Comparison of ENCODE assay signal across 8 mouse cellular contexts in genomic region chr12:7778056-7778440, GRCm38 (mm10).
DNase-seq lines count a peak whose midpoint lies in the region; ATAC-seq lines count a peak whose summit lies in the region.

No protein-coding gene starts in this region.

- no peak overlapping the region for H3K4me2 ChIP-seq in hindbrain, embryonic 15.5 days

- no peak overlapping the region for H3K27ac ChIP-seq in hindbrain, embryonic 15.5 days (replicated peaks)
- H3K27ac ChIP-seq in hindbrain, embryonic 10.5 days: no peak overlapping the region

- intact Hi-C loops in gastrocnemius, postnatal 14 days (cut with DNase I; ENCODE audit: low total_unique reads): no loop called here

- 0 out of 2 replicates have a peak, but pooled peaks have one; percentile 24 for ATAC-seq in hindbrain, embryonic 15.5 days (ENCODE audit: low FRiP score, low read depth)

- 59% methylated on average over 6 of the region's 6 CpGs for WGBS in hindbrain, embryonic 15.5 days
- 50% methylated on average over 6 of the region's 6 CpGs for WGBS in hindbrain, embryonic 10.5 days

- no peaks in the 10 kb centered on the region for H3K27me3 ChIP-seq in hindbrain, embryonic 15.5 days
- no peaks in the 10 kb centered on the region for H3K27me3 ChIP-seq in hindbrain, embryonic 10.5 days (ENCODE audit: insufficient read depth, poor library complexity, severe bottlenecking)

- H3K9me3 ChIP-seq in hindbrain, embryonic 15.5 days: no peaks in the 10 kb centered on the region
- no peaks in the 10 kb centered on the region for H3K9me3 ChIP-seq in hindbrain, embryonic 10.5 days

- H3K4me3 ChIP-seq in hindbrain, embryonic 15.5 days: no peak overlapping the region
- H3K4me3 ChIP-seq in hindbrain, embryonic 10.5 days: no peak overlapping the region

- H3K4me1 ChIP-seq in hindbrain, embryonic 15.5 days (replicated peaks): peaks cover 8% of the 10 kb centered on the region; the same call in 1 of the 2 replicates
- H3K4me1 ChIP-seq in hindbrain, embryonic 10.5 days (replicated peaks): peaks cover 13% of the 10 kb centered on the region

- DNase-seq in hindbrain, embryonic 10.5 days (ENCODE audit: low spot score): no peak
- DNase-seq in 416B (ENCODE audit: low read depth): peak; percentile 42
- DNase-seq in ZHBTc4 (ENCODE audit: low read depth, low spot score): peak; percentile 66
- peak; percentile 14 to 69 for DNase-seq in kidney, postnatal 36 days
- no peak for DNase-seq in thymus, postnatal 25 days
- DNase-seq in gastrocnemius, postnatal 14 days: no peak
- no peak for DNase-seq in yolk sac, embryonic 10.5 days (ENCODE audit: low spot score)

- H3K36me3 ChIP-seq in hindbrain, embryonic 15.5 days: no peaks in the 10 kb centered on the region
- H3K36me3 ChIP-seq in hindbrain, embryonic 10.5 days: no peaks in the 10 kb centered on the region

- H3K9ac ChIP-seq in hindbrain, embryonic 15.5 days: no peak overlapping the region

Comparison
In these comparisons a context has a peak if more than half of its experiments do, and no peak if none do; other contexts are left out.
1. DNase-seq: peak in 416B (single experiment), ZHBTc4 (single experiment) and kidney, postnatal 36 days (2 of 2); none in hindbrain, embryonic 10.5 days (single experiment), thymus, postnatal 25 days (single experiment), gastrocnemius, postnatal 14 days (single experiment) and yolk sac, embryonic 10.5 days (single experiment).